Mouse (Mus musculus): ENCODE measurements around the gene Oas2. TPM values are rescaled to one million over a fixed set of nuclear protein-coding genes. Genes with fewer than 3 reads are reported as not detected.
A peak's percentile ranks its signal among the peaks of the same experiment; 100 is the strongest.

Gene Oas2
- total RNA-seq, 2 experiments from 2014 or later = 0.18 TPM; not detected in 1

DNA sequence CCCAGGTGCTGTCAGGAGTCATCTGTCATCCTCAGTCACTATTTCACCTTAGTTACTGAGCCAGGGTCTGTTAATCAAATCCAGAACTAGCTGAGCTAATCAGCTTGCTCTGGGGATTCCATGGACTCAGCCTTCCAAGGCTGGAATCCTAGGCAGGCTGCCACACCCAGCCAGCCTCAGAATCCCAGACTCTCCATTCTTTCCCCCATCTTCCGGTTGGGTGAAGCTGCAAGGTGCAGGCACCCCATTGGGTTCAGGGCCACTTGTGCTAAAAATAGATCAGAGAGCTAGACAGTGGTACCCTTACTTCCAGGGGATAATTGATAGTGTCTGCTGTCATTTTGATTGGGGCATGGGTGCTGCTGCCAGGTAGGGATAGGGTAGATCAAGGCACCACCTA is 16.9 kb downstream of the Oas2 start:
- no peak for DNase-seq (ENCODE audit: low spot score in 2 of 2)

DNA sequence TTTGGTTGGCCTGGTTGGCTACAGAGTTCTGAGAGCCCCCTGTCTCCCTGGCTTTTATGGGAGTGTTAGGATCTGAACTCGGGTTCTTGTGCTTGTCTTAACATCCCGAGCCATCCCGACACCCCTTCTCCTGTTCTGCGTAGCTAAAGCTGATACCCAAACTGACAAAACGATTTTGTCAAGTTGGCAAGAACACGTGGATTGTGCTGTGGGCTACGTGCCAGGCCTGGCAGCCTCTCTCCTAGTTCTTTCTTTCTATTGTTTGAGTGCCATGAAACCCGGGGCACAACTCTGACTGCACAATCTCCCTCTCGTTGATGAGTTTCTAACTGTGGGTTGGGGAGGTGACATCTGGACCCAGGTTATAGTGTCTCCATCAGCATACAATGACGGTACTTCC is 20.3 kb downstream of the Oas2 start:
- peak; percentile 71 to 79 for DNase-seq (ENCODE audit: low spot score in 2 of 2)

DNA sequence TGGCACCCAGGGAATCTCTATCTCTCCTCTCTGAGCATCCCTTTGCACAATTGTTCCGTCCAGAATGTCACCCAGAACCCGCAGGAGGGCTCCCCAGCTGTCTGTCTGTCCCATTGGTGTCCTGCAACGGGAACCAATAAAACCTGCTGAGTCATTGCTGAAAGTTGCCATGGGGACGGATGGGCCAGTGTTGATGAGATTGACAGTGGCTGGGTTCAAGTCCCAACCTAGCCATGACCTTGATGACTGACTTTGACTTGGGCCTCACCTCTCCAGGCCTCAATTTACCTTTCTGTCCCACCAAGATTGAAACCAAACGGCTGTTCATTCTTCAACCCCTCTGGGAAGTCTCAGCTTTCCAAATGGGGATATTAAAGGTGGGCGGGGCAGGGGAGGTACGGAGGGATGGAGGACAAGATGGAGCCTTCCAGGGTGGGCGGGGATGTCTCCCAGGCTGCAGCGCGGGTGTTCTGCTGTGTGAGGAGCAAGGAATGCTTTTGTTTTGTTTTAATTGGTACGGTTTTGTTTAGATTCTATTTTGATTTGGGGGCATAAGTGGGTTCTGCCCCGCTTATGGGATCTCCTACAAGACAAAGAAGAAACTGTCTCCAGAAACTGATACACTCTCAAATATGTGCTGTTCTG is 23.7 kb downstream of the Oas2 start:
- DNase-seq (ENCODE audit: low spot score in 2 of 2) = no peak

DNA sequence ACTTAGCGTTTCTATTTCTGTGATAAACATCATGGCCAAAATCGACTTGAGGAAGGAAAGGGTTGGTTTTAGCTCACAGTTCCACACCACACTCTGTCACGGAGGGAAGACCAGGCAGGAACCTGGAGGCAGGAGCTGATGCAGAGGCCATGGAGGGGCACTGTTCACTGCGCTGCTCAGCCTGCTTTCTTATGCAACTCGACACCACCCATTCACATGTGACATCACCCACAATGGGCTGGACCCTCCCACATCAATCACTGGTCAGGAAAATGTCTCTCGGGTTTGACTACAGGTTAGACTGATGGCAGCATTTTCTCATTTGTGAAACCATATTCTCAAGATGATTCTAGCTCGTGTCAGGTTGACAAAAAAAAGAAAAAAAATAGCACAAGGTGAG is 28.6 kb downstream of the Oas2 start:
- DNase-seq (ENCODE audit: low spot score in 2 of 2) = no peak

DNA sequence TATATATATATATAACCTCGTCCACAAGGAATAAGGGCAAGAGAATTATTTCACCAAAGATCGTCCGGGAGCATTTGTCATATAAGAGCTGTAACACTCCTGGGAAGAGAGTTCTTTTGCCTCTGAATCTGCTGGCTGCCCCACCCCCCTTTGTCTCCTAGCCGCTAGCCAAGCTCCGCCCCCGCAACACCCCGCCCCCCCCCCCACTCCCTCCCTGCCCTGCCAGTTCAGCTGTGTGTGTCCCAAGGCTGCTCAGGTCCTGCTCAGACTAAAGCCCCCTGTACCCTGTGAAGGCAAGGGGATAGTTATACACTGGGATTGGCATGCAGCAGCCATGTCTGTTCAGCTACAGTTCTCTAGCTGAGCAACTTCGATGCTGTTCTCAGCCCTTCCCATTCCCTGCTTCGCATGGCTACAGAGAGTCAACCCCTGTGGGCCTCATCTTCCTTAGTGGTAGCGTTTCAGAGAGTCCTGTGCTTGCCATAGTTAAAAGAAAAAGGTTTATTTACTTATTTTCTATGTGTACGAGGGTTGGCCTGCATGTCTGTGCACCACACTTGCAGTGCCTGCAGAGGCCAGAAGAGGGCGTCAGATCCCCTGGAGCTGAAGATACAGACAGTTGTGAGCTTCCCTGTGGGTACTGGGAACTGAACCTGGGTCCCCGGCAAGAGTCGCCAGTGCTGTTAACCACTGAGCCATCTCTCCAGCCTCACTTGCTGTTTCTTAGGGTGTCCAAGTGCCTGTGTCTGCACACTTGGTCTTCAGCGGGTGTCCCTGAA is 30.9 kb downstream of the Oas2 start:
- no peak for DNase-seq (ENCODE audit: low spot score in 2 of 2)

DNA sequence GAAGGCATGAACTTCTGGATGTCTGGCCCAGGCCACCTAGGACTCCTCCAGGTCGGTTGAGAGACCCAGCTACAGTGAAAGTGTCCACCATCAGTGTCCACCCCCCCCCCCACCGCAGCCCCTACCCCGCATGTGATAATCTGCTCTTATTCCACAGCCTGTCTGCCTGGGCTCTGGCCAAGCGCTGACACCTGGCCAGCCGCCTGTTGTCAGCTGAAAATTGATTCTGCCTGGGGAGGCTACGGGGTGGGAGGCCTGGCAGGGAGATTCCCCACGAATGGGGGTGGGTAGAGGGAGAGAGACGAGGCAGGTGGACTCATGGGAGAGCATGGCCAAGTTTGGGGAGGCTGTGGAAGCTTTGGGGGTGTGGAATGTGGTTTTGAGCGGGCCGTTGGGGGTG is 32.5 kb downstream of the Oas2 start:
- DNase-seq (ENCODE audit: low spot score in 2 of 2) = peak; percentile 78 to 80

DNA sequence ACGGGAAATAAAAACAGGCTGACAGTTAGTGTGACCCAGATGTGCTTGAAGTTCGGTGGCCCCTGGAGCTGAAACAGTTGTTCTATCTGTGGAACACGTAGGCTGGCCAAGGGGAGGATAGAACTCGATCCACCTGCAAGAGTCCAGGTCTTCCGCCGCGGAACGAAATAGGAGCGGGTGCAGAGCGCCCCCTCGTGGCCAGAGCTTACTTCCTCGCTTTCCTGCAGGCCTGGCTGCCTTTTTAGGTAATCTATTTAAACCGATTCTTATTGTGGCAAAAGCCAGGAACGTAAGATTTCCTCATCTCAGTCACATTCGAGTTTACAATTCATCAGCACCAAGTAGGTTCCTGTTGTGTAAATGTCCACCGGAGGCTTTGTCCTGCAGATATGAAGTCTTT is 35.3 kb downstream of the Oas2 start:
- peak; percentile 89 to 90 for DNase-seq (ENCODE audit: low spot score in 2 of 2)

DNA sequence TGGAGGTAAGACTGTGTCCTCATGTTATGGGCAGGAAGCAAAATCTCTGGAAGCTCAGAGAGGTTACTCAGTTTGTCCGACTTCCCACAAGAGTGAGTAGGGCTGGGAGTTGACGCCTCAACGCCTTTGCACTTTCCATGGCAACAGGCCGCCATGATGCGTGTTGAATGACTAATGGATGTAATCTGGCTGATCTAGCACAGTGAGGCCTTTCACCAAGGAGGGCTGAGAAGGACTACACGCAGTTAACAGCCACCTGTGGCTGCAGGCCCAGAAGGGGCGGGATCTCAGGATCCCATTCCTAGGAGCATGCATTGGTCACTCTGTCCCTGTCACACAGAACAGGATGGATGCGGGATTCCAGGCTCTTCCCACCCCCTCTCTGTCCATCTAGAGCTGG is 36.9 kb downstream of the Oas2 start:
- DNase-seq (ENCODE audit: low spot score in 2 of 2) = peak in 1 of 2 experiments; percentile 43

DNA sequence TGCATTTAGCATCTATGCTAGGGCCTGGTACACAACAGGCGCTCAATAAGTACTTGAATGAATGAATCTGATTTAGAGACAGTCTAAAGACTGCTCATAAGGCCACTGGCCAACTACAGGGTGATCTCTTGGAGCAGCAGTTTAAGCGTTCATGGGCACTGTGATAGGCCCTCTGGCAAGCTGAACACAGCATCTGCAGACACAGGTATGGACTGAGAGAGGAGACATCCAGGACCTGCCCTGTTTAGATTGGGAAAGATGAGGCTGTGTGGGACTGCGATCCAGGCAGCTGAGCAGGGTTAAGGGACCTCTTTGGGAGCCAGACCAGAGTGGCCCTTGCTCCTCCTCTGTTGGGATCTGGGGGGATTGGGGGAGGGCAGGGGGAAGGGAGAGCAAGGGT is 37.8 kb downstream of the Oas2 start, which contains the start of gene Dtx1:
Gene Dtx1, minus strand, starts transcription at position 101 of the 400 bp plus-strand sequence.
- no peak for DNase-seq (ENCODE audit: low spot score in 2 of 2)

DNA sequence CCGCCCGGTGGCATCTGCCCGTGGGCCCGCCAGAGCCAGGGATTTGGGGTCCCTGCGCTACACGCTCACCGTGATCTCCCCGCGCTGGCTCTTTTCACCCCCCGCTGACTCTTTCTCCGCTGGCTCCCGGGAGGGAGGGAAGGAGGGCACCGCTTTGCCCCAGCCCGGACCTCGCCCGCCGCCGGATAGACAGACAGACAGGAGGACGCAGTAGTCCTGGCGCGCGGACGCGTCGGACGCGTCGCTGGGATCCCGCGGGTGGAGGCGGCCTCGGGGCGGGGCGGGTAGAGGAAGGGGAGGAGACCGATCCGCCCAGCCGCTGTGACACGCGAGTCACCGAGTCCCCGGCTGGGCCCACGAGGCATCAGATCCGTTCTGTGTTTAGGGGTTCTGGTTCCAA is 38.2 kb downstream of the Oas2 start:
- peak; percentile 76 to 87 for DNase-seq (ENCODE audit: low spot score in 2 of 2)

DNA sequence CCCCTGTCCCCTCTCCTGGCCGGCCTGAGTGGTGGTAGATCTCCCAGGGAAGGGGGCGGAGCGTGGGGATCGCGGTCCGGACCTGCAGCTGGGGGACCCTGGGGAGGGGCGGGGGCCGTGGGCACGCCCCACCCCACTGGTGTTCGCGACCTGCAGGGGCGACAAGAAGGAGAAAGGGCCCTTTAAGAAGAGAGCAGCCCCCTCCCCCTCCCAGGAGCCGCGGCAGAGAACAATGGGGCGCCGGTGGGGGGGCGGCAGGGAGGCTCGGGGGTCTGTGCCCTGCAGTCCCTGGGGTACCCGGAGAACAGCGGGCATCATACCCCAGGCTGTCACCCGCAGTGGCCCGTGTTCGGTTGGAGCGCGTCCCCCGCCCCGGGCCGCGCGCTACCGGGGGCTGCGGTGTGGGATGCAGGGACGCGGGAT is 38.8 kb downstream of the Oas2 start:
- DNase-seq (ENCODE audit: low spot score in 2 of 2) = peak; percentile 65 to 75

DNA sequence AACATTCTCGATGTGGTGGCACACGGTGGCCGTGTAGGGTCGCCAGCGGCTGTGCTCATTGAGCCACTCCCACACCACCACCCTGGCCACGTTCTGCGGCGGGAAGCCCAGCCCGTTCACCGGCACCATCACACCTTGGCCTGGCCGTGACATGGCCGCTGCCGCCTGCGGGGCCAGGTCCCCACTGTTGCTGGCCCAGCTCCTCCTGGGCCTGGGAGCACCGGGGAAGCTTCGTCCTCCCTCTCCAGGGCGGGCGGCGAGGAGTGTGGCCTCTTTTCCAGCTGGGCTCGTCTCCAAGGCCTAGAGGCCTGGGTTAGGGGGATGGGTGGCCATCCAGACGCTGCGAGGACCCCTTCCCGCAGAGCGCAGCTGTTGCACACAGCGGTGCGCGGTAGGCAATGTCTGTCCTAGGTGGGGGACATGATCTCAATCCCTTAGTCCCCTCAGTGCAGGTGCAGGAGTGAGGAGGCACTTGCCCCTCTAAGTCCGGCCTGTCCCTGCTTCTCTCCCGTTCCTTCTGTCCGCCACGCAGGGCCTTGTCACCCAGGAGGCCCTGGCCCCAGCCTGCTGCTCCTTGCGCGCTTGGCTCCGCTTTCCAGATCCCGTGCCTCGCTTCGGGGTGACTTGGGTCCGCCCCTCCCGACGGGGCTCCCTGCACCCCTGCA is 39.4 kb downstream of the Oas2 start:
- DNase-seq (ENCODE audit: low spot score in 2 of 2) = peak; percentile 66 to 77

DNA sequence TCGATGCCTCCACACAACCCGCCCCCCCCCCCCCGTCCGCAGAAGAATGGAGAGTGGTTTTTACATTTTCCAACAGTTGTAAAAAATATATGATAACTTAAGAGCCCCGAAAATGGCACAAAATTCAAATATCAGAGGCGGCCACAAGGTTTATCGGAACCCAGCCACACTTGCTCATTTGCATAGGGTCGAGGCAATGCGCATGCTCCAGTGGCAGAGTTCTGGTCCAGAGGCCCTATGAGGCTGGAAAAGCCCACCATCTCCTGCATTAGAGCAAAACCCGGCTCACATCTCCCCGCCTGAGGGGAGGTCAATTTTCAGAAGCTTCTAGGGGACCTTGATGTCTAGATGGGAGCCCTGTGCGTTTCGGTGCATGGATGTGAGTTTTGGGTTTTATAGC is 42.7 kb downstream of the Oas2 start:
- no peak for DNase-seq (ENCODE audit: low spot score in 2 of 2)

DNA sequence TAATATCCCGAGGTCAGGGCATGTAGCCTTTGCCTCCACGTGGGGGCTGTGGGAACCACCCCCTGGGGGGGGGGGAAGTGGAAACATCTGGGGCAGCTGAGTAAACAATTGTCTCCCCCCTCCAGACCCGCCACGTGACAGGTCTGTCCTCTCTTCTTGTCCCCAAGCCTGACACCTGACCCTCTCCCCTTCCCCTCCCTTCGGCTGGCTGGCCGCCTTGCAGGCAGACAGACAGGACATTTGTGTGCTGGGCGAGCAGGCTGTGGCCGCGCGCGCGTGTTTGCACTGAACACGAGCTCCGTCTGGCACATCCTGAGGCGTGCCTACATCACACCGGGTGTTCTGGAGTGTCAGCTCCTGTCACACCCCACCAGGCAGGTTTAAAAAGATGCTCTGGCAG is 43.1 kb downstream of the Oas2 start:
- DNase-seq (ENCODE audit: low spot score in 2 of 2) = peak in 1 of 2 experiments; percentile 53

DNA sequence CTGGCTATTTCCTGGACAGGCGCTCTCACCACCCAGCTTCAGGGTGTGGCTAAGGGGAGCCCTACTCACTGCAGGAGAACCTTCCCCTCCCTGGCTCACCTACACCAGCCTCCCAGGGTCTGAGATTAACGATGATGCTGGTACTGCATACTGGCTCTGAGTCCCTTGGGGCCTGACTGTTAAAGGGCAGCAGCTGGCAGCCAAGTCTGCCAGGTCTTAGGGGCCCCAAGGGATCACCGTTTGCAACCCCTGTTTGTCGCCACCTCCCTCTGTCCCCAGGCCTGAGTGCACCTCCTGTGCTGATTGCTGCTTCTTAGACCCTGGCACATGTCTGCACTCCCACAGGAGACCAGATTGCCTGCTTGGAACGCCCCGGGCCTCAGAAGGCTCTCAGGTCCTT is 45.2 kb downstream of the Oas2 start:
- no peak for DNase-seq (ENCODE audit: low spot score in 2 of 2)

DNA sequence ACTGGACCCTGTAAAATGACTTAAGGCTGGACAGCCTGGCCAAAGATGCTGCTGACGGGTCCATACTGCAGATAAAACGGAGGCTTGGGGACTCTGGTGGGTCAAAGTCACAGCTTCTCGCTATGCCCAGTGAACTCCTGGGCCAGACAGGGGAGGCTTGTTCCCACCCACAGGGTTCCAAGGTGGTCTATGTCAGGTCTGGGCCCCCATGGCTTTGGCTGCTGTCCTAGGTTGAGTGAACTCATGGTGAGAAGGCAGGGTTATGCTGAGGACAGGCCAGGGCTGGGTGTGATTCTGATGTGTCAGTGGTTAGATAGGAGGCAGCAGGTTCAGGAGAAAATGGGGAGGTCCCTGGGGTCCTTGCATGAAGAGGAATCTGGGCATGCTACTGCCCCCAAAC is 46.0 kb downstream of the Oas2 start:
- DNase-seq (ENCODE audit: low spot score in 2 of 2) = no peak

DNA sequence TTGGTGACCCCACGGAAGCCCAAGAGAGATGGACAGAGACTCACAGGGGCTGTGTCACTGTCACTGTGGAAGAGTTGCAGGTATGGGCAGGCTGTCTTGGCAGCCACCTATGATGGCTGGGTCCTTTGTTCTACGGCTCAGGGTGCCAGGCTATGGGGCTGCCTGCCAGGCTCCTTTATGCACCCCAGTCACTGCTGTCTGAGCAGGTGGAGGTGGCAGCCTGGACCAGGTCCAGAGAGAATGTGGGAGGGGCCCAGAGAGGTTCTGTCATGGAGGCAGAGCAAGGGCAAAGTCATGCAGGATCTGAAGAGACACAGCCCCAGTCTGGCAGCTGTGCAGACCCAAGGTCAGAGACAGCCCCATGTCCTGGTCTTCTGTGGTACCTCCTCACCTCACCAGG is 46.7 kb downstream of the Oas2 start:
- DNase-seq (ENCODE audit: low spot score in 2 of 2) = no peak

DNA sequence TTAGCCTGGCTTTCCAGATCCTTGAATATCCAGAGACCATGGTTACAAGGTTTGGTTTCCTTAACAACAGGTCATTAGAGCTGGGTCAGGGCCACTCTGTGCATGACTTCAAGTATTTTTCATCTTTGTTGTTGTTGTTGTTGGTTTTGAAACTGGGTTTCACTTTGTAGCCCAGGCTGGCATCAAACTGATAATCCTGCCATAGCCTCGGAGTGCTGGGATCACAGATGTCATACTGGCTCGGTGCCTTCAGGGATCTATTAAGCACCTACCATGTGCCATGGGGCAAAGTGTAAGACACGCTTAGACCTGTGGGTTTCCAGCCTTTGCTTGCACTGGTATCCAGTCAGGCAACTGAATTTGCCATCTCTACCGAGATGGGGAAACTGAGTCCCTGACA is 47.2 kb downstream of the Oas2 start:
- no peak for DNase-seq (ENCODE audit: low spot score in 2 of 2)

DNA sequence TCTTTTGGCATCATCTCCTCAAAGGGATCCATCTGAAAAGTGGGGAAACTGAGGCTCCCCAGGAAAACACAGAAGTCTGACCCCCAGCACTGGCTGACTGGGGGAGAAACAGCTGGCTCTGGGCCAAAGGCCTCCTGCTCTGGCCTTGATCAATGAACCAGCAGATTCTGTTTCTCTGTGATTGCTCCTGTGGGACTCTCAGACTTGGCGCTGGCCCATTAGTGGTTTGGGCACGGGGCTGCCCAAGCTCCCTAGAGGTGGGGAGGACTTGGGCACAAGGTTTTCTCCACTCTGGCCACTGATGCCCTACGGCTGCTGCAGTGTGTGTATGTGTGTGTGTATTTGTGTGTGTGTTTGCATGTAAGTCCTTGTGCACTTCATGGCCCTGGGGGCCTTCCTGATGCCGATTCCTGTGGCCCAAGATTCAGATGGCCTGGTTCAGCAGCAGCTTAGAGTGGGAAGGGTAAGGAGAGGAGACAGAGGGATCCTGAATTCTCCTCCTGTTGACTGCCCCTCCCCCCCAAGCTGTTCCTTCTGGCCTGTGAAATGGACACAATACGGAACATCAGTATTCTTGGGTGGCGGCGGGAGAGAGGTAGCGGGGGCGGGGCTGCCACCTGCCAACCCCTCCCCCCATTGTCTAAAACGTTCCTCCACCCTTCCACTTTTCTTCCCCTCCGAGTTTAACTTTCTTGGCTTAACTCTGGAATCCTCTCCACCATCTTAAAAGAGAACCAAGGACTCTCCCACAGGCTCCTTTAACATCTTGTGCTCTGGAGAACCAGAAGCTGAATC is 48.5 kb downstream of the Oas2 start:
- no peak for DNase-seq (ENCODE audit: low spot score in 2 of 2)

DNA sequence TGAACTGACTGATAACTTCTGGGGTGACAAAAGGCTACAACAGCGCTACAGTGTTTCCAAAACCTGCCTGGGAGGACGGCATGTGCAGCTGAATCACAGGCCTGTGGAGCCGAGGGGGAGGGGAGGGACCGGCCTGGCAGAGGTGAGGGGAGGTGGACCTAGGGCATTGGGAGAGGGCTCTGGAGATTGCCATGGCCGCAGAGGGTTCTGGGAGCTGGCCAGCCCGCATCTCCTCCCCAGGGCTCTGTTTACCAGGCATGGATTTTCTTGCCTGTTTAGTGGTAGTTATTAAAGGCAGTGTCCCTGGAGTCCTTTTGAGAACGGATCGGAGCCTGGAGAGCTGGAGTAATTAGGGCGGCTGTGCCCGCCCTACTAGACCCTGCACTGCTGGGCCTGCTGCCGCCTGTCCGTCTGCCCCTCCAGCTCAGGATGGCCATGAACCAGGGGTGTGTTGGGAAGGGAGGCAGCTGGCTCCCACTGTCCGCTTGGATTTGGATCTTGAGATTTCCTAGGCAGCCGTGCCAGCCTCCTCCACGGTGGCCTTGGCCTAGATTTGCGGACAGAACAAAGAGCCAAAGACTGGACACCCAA is 50.8 kb downstream of the Oas2 start:
- DNase-seq (ENCODE audit: low spot score in 2 of 2) = peak; percentile 62 to 64

DNA sequence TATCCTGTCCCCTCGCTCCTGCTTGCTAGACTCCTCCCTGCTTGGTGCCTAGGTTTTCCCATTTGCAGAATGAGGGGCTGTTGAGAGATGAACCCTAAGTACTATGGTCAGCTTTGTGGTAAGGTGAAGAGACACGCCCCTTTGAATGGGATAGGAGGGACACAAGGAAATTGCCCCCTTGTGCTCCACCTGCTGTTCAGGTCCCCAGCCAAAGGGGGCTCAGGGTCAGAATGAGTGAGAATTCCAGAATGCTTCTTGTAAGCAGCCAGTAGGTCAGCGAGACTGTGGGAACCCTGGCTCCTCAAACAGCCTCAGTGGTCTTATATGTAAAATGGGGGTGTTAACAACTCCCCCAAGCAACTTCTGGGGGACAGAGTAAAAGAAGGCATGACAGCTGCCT is 51.5 kb downstream of the Oas2 start:
- DNase-seq (ENCODE audit: low spot score in 2 of 2) = no peak

Data from layer of hippocampus, postnatal 10 days (tissue).